Mouse (Mus musculus) thymus, adult 2 months (tissue): ENCODE data around the gene Mecom.

Source experiments
- CTCF ChIP-seq: fragments of 200-500 bp; IDR thresholded peaks from 2 replicates; pipeline ENCODE4 v1.5.1; 2012; ENCODE audit warnings: mild to moderate bottlenecking, control low read depth, low read length, moderate library complexity, borderline replicate concordance; ENCODE audit not compliant: control insufficient read depth, poor library complexity, insufficient read depth; ENCODE audit errors: extremely low read depth
- POLR2A ChIP-seq: fragments of 200-500 bp; IDR thresholded peaks from 2 replicates; pipeline ENCODE4 v1.6.1; 2012; ENCODE audit warnings: mild to moderate bottlenecking, low read length, control low read depth, moderate library complexity; ENCODE audit not compliant: control insufficient read depth, poor library complexity, insufficient read depth; ENCODE audit errors: extremely low read depth

- TF ChIP-seq CTCF (no peak), POLR2A (no peak)
Observed at GRCm38 (mm10) chr3:30091401-30091800, 456.4 kb downstream of the Mecom start.
